Mouse (Mus musculus): Measurements from ENCODE around the gene Klhl20.
A peak's percentile ranks its signal among the peaks of the same experiment; 100 is the strongest.
"Not testable (repeated sequence)": the region's sequence is repeated elsewhere in the genome, so short reads cannot be mapped to it uniquely, and the experiment has no call there.

Gene Klhl20

GRCm38 (mm10) chr1:161130726-161131664, at the start of gene Klhl20:
TSS of gene Klhl20 (minus strand) at chr1:161131511.
- peak; percentile 95 for DNase-seq (ENCODE audit: low spot score)

GRCm38 (mm10) chr1:161180674-161181073, 49.4 kb upstream of the Klhl20 start:
- peak; percentile 9 for DNase-seq (ENCODE audit: low spot score)

- DNase-seq (ENCODE audit: low spot score): peak; percentile 49
Measured at GRCm38 (mm10) chr1:161170651-161171050, 39.3 kb upstream of the Klhl20 start.

- no peak for DNase-seq (ENCODE audit: low spot score)
Measured at GRCm38 (mm10) chr1:161160266-161160665, 29.0 kb upstream of the Klhl20 start.

- no peak for DNase-seq (ENCODE audit: low spot score)
Measured at GRCm38 (mm10) chr1:161159214-161159613, 27.9 kb upstream of the Klhl20 start, which contains the start of gene Tex50. TSS of gene Tex50 (minus strand) at chr1:161159314.

- no peak for DNase-seq (ENCODE audit: low spot score)
Measured at GRCm38 (mm10) chr1:161156546-161156945, 25.2 kb upstream of the Klhl20 start.

- DNase-seq (ENCODE audit: low spot score): no peak
Measured at GRCm38 (mm10) chr1:161151098-161151497, 19.8 kb upstream of the Klhl20 start.

GRCm38 (mm10) chr1:161147888-161148287, 16.6 kb upstream of the Klhl20 start:
- no peak for DNase-seq (ENCODE audit: low spot score)

GRCm38 (mm10) chr1:161145611-161146010, 14.3 kb upstream of the Klhl20 start:
- not testable (repeated sequence) for DNase-seq (ENCODE audit: low spot score)

GRCm38 (mm10) chr1:161143216-161143615, 11.9 kb upstream of the Klhl20 start:
- no peak for DNase-seq (ENCODE audit: low spot score)

- DNase-seq (ENCODE audit: low spot score): peak; percentile 27
Measured at GRCm38 (mm10) chr1:161142531-161143159, 11.3 kb upstream of the Klhl20 start, which contains the start of gene Ankrd45. TSS of gene Ankrd45 (plus strand) at chr1:161142691.

GRCm38 (mm10) chr1:161140026-161140762, 8.9 kb upstream of the Klhl20 start:
- DNase-seq (ENCODE audit: low spot score): no peak

GRCm38 (mm10) chr1:161139496-161139895, 8.2 kb upstream of the Klhl20 start:
- no peak for DNase-seq (ENCODE audit: low spot score)

GRCm38 (mm10) chr1:161126461-161126860, 4.8 kb downstream of the Klhl20 start:
- DNase-seq (ENCODE audit: low spot score): no peak

- no peak for DNase-seq (ENCODE audit: low spot score)
Measured at GRCm38 (mm10) chr1:161122661-161123418, 8.5 kb downstream of the Klhl20 start.

- DNase-seq (ENCODE audit: low spot score): no peak
Measured at GRCm38 (mm10) chr1:161114591-161114990, 16.7 kb downstream of the Klhl20 start.

- no peak for DNase-seq (ENCODE audit: low spot score)
Measured at GRCm38 (mm10) chr1:161109216-161109615, 22.1 kb downstream of the Klhl20 start.

- DNase-seq (ENCODE audit: low spot score): no peak
Measured at GRCm38 (mm10) chr1:161103842-161104241, 27.5 kb downstream of the Klhl20 start.

- no peak for DNase-seq (ENCODE audit: low spot score)
Measured at GRCm38 (mm10) chr1:161099721-161100405, 31.4 kb downstream of the Klhl20 start.

- no peak for DNase-seq (ENCODE audit: low spot score)
Measured at GRCm38 (mm10) chr1:161077243-161077642, 54.1 kb downstream of the Klhl20 start.

GRCm38 (mm10) chr1:161076238-161076637, 55.1 kb downstream of the Klhl20 start:
- DNase-seq (ENCODE audit: low spot score): no peak

All from ovary, postnatal 14 days (tissue).